ENCODE assay signal across 29 mouse cellular contexts in the genomic region with DNA sequence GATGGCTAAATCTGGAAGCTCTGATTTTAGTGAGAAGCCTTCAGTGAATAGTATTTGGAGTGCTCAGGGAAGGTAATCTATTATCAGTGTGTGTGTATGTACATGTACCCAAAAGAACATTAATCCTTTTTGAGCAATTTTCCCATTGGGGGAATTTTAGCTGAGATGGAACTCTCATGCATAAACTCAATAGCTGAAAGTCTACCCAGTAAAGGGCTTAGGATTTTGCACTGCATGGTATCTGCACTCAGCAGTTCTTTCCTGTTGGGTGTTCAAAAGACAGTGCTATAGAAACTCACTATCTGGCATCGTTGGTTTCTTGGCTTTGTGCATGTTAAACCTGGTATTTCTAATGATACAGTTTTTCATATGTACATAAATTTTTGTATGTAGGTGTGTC.
"Had no signal": no experiment of that assay in that cellular context is flagged by ENCODE, and none has a peak within 500 bp of the region (broad histone marks: within the 10 kb centered on the region; RNA-seq: fewer than 3 reads in every experiment).

No protein-coding gene starts in this region.

- H3K4me3 ChIP-seq: heart, adult 2 months; heart, embryonic 13.5 days; heart, embryonic 15.5 days; hindbrain, embryonic 10.5 days; hindbrain, embryonic 12.5 days; intestine, embryonic 15.5 days; kidney, embryonic 15.5 days; limb, embryonic 13.5 days; limb, embryonic 15.5 days; liver, embryonic 12.5 days had no signal

- DNase-seq: gastrocnemius, postnatal 14 days; gastrocnemius, postnatal 36 days; heart, adult 11 months; heart, adult 2 months; heart, postnatal 14 days; heart, postnatal 36 days; kidney, adult 18-20 months; kidney, adult 9 months; kidney, postnatal 14 days; kidney, postnatal 36 days; layer of hippocampus, adult 9-11 months; layer of hippocampus, postnatal 36 days; left cerebral cortex, postnatal 4 days had no signal

- H3K27me3 ChIP-seq: heart, embryonic 13.5 days; heart, embryonic 15.5 days; hindbrain, embryonic 12.5 days; intestine, embryonic 15.5 days; kidney, embryonic 15.5 days; limb, embryonic 13.5 days; limb, embryonic 15.5 days; liver, embryonic 12.5 days had no signal

- H3K9me3 ChIP-seq: heart, embryonic 13.5 days; heart, embryonic 15.5 days; hindbrain, embryonic 10.5 days; hindbrain, embryonic 12.5 days; intestine, embryonic 15.5 days; kidney, embryonic 15.5 days; limb, embryonic 13.5 days; limb, embryonic 15.5 days; liver, embryonic 12.5 days had no signal

- H3K4me1 ChIP-seq: hindbrain, embryonic 10.5 days; hindbrain, embryonic 12.5 days; intestine, embryonic 15.5 days; kidney, embryonic 15.5 days; limb, embryonic 15.5 days had no signal

- H3K9ac ChIP-seq: heart, embryonic 13.5 days; heart, embryonic 15.5 days; hindbrain, embryonic 12.5 days; hindbrain, embryonic 14.5 days; intestine, embryonic 15.5 days; kidney, embryonic 15.5 days; limb, embryonic 13.5 days; limb, embryonic 15.5 days; liver, embryonic 12.5 days; liver, embryonic 14.5 days had no signal

- H3K4me2 ChIP-seq: heart, embryonic 11.5 days; heart, embryonic 13.5 days; heart, embryonic 15.5 days; hindbrain, embryonic 12.5 days; hindbrain, embryonic 14.5 days; intestine, embryonic 15.5 days; kidney, embryonic 15.5 days; limb, embryonic 13.5 days; limb, embryonic 15.5 days; liver, embryonic 12.5 days had no signal

- H3K27ac ChIP-seq: heart, adult 2 months; heart, embryonic 13.5 days; heart, embryonic 15.5 days; hindbrain, embryonic 10.5 days; hindbrain, embryonic 12.5 days; hindbrain, embryonic 14.5 days; intestine, embryonic 15.5 days; kidney, embryonic 15.5 days; kidney, postnatal 0 days; limb, embryonic 13.5 days; limb, embryonic 15.5 days; liver, embryonic 12.5 days; liver, embryonic 14.5 days had no signal

- ATAC-seq: hindbrain, embryonic 16.5 days; inflammation-experienced regulatory T-cells, adult 6 months; intestine, embryonic 15.5 days; intestine, postnatal 0 days; liver, embryonic 12.5 days had no signal
